Mouse (Mus musculus) heart, adult 2 months (tissue): ENCODE measurements at regions not wholly inside any gene's neighbourhood (a gene's known extent, or its start where the extent isn't known, plus 50 kb on each side); places are given as distances from the start of the nearest gene placed in this dataset.

Experiments used
- CTCF ChIP-seq: fragments of 200-600 bp; IDR thresholded peaks from 2 replicates; pipeline ENCODE4 v1.8.1; 2022; ENCODE audit warnings: antibody characterized with exemption, mild to moderate bottlenecking, moderate library complexity
- EP300 ChIP-seq: fragments of 200-500 bp; IDR thresholded peaks from 2 replicates; pipeline ENCODE4 v1.6.1; 2011; ENCODE audit warnings: low read depth, low read length, control low read depth; ENCODE audit not compliant: insufficient read depth
- POLR2A ChIP-seq: fragments of 200-500 bp; IDR thresholded peaks from 2 replicates; pipeline ENCODE4 v1.6.1; 2011; ENCODE audit warnings: mild to moderate bottlenecking, low read depth, low read length, control low read depth; ENCODE audit not compliant: insufficient read depth

DNA sequence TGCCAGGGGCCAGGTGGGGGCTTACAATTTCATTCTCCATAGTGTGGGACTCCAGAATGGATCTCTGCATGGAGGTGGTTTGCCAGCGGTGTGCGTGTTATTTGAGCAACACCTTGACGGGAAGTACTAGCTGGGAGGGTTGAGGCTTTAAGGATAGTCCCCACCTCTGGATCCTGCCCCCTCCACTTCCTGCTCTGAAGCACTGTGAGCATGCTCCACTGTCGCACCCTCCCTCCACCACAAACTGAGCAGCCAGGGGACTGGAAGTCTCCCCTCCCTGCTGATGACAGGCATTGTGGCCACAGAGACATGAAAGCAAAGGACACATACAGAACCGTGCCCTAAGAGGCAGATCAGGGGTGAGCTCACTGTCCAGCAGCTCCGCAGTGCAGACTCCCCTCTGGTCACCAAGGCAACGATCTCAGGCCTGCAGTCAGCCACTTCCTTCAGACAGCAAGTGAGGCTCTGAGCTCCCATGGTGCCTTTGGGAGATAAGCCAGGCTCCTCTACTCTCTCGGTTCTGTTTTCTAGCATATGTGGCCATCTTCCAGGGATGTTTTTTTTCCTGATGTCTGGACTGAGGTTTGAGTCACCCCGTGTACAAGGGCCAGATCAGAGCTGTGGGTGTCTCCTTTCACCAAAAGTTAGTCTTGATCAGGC, 239.7 kb downstream of the Cryba4 start:
- TF ChIP-seq CTCF (no peak), POLR2A (no peak), EP300 (no peak)
